Mouse (Mus musculus) left cerebral cortex, adult 6 months (tissue): Measurements from ENCODE around the gene Lyrm2. TPM values are rescaled to one million over a fixed set of nuclear protein-coding genes. Genes with fewer than 3 reads are reported as not detected.

Experiments
- long read RNA-seq, 2 experiments: library from polyadenylated mRNA; unstranded; transcript quantifications; one replicate each; pipeline ENCODE4 v2.0.0; 2019 to 2020
- polyA plus RNA-seq: library from polyadenylated mRNA; unstranded; fragments of <200 nt; fragmentation: Nextera tagmentation; gene quantifications from 2 replicates; pipeline ENCODE4 v1.2.3, GENCODE M21; 2021

Gene Lyrm2
- 92.8 and 95.3 TPM in 2 replicates for polyA plus RNA-seq
- long read RNA-seq, experiment 1, transcript Lyrm2-201 (3 exons, 465 nt): major isoform, 41 of 51 reads
- long read RNA-seq, experiment 1, partial matches to known transcripts: 0 of 51 reads
- long read RNA-seq, experiment 1, other reads (novel, unspliced or antisense): 6 of 51 reads
- long read RNA-seq, experiment 2, transcript Lyrm2-201 (3 exons, 465 nt): major isoform, 56 of 66 reads
- long read RNA-seq, experiment 2, partial matches to known transcripts: 0 of 66 reads
- long read RNA-seq, experiment 2, other reads (novel, unspliced or antisense): 6 of 66 reads

GRCm38 (mm10) chr4:32799966-32800576, at the start of gene Lyrm2:
Gene Lyrm2, plus strand, starts transcription at chr4:32800253.

Other genes starting within 250 kb of the Lyrm2 start
- not detected in 2 replicates for gene Gja10, start 197.5 kb upstream of the Lyrm2 start, polyA plus RNA-seq
- gene Casp8ap2, start 184.8 kb upstream of the Lyrm2 start, polyA plus RNA-seq: 17.3 and 19.7 TPM in 2 replicates
- gene Mdn1, start 143.1 kb upstream of the Lyrm2 start, polyA plus RNA-seq: 2.6 and 3.9 TPM in 2 replicates
- gene Ankrd6, start 150.6 kb downstream of the Lyrm2 start, polyA plus RNA-seq: 12.0 and 12.9 TPM in 2 replicates
- 22.9 and 31.8 TPM in 2 replicates for gene Rragd, start 182.8 kb downstream of the Lyrm2 start, polyA plus RNA-seq
- 34.1 and 40.6 TPM in 2 replicates for gene Ube2j1, start 231.2 kb downstream of the Lyrm2 start, polyA plus RNA-seq